Mouse (Mus musculus) lung, postnatal 0 days (tissue): ENCODE data around the gene Gstm3.

ENCODE experiments used
- CTCF ChIP-seq: IDR thresholded peaks from 2 replicates; pipeline ENCODE4 v1.5.1; 2016; ENCODE audit warnings: antibody characterized with exemption, mild to moderate bottlenecking
- EP300 ChIP-seq: IDR thresholded peaks from 2 replicates; pipeline ENCODE4 v1.6.1; 2016; ENCODE audit warnings: antibody characterized with exemption, mild to moderate bottlenecking, control low read depth

DNA sequence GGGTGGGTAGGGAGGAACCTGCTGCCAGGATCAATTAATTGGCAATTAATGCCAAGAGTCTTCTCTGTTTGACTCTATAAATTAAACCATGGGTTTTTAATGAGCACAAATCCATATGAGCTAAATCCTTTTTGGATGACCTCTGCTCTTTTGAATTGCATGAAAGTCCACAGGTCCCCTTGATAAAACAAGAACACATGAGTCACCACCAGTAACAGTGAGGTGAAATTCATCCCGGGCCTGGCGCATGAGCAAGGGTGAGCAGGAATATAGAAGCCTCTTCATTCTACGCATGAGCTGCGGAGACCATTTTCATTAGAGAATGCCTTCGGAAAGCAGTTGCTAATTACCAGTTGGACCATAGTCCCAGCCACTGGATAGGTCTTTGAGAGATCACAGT lies 48.7 kb downstream of the Gstm3 start:
- TF ChIP-seq CTCF, result no peak
- TF ChIP-seq EP300, result no peak
